In the genomic region with DNA sequence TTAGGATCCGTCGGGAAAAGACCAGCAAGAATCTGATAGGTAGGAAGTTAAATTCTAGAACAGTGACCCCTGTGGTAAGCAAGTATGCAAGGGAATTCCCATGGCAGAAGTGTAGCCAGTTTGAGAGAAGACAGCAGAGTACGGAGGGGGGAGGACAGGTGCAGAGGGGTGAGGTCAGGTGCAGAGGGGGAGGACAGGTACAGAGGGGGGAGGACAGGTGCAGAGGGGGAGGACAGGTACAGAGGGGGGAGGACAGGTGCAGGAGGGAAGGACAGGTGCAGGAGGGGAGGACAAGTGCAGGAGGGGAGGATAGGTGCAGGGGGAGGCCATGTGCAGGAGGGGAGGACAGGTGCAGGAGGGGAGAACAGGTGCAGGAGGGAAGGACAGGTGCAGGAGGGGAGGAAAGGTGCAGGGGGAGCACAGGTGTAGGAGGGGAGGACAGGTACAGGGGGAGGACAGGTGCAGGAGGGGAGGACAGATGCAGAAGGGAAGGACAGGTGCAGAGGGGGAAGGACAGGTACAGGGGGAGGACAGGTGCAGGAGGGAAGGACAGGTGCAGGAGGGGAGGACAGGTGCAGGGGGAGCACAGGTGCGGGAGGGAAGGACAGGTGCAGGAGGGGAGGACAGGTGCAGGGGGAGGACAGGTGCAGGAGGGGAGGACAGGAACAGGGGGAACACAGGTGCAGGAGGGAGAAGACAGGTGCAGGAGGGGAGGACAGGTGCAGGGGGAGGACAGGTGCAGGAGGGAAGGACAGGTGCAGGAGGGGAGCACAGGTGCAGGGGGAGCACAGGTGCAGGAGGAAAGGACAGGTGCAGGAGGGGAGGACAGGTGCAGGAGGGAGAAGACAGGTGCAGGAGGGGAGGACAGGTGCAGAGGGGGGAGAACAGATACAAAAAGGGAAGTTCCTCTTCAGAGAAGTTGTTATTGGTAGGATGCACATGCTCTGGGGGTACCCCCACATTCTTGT, we compare ENCODE assay signal across 1 mouse cellular context.
TF ChIP-seq lines count a peak whose summit lies in the region.

No protein-coding gene starts in this region.

TF ChIP-seq in CH12.LX, 34 proteins besides CTCF, POLR2A, EP300 and RAD21 (continued from another document):
- peak; percentile 14; the same call in 1 of the 2 replicates for TF ChIP-seq TCF12 (IDR thresholded peaks at IDR 0.05; ENCODE audit: low read depth, low read length)
